Mouse (Mus musculus): Measurements from ENCODE around the gene 2200002D01Rik.
A peak's percentile ranks its signal among the peaks of the same experiment; 100 is the strongest.

The 2200002D01Rik gene

DNA sequence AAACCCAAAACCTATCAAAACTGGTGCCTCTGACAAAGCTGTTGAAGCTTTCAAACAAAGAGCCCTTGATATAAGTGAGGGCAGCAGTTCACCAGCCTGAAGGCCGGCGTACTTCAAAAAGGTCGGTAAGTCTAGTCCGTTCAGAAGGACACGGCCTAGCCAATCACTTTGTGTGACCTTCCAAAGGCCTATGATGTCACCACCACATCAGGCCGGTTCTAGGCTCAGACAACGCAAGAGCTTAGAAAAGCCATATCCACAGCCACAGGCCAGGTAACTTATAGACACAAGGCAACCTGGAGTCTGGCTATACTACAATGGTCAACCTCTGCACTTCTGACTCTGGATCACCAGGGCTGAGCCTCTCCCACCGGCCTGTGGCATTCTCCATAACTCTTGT, 31.7 kb upstream of the 2200002D01Rik start:
- no peak for DNase-seq (ENCODE audit: low read depth, low spot score)

DNA sequence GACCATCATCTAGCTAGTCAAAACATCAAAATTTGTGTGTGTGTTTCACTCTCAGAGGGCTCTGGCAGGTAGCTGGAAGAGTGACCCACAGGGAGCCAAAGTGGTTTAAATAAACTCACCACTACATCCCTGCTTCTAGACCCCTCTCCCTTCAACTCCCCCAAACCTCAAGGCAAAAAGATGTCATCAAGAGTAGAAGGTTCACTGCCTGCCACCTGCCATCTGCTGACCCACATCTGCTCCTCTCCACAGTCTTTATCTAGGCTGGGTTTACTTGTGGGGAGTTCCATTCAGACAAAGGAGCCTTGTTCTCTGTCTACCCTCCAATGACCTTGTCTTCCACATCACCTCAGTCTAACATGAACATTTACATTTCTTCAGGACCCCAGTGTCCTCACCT, 31.0 kb upstream of the 2200002D01Rik start:
- DNase-seq (ENCODE audit: low read depth, low spot score): no peak

DNA sequence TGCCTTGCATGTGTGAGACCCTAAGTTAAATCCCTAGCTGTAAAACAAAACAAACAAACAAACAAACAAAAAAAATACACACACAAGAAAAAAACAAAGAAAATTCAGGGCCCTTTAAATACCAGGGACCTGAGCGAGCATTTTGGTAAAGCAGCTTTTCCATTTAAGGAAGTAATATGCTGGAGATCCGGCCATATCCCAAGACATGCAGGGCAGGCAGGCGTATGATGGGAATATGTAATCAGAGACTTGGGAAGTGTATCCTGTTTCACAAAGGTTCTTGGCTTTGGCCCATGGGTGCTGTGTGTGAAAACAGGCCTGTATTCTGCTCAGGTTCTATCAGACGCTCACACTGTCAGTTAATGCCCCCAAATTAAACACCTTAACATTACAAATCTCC, 29.2 kb upstream of the 2200002D01Rik start:
- DNase-seq (ENCODE audit: low read depth, low spot score): no peak

DNA sequence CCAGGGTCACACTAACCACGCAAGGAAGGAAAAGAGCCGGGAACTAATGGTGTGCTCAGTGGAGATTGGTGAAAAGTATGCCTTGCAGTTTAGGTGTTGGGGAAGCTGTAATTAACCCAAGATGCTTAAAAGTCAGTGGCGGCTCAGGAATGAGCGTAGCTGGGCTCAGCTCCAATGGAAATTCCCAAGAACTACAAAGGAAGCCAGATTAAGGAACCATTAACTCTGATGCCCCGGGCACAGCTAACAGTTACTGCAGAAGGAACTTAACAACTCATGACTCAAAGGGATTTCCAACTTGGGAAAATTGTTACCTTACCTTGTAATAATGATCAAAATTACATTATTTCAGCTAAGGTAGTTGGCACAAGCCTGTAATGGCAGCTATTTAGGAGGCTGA, 28.4 kb upstream of the 2200002D01Rik start:
- no peak for DNase-seq (ENCODE audit: low read depth, low spot score)

DNA sequence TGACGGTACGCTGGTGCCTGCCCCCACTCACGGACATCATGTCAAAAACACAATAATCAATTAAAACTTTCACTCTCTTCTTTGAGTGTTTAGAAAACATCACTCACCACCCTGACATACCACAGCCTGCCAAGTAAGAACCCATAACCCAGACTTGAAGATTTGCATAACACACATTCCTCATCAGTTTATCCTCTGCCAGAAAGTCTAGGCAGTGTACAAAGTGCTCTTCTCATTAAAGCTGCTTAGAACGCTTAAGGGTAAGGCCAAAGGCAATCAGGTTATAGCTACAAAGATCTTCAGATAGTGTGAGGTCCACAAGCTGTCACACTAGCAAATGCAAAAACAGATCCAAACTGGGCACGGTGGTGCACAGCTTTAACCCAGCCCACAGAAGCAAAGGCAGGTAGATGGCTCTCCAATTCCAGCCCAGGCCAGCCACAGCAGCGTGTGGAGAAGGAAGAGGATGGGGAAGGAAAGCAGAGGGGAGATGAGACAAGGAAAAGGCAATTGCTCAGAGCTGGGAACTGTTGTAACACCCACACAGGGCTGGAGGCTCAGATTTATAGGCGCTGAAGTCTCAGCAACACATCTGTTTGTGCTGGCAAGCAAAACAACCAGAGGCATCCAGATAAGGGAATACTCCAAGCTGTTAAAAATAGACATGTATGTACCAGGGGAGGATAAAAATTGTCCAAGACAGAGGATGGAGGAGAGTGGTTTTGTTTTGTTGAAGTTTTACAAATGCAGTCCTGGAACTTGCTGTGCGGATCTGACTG, 23.6 kb upstream of the 2200002D01Rik start:
- DNase-seq (ENCODE audit: low read depth, low spot score): no peak

DNA sequence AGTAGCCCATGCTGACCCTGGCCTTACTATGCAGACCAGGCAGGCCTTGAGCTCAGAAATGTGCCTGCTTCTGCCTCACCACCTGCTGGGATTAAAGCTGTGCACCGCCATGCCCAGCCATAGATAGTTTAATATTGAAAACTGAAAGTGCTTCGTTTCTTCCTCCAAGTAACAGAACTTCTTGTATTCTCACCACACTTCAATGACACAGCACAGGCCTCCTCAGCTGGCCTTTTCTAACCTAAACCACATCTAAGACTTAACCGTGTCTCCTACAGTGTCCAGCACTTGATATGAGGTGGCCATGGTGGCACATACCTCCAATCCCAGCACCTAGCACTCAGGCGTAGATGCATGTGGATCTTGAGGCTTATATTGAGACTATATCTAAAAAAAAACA, 22.2 kb upstream of the 2200002D01Rik start:
- no peak for DNase-seq (ENCODE audit: low read depth, low spot score)

DNA sequence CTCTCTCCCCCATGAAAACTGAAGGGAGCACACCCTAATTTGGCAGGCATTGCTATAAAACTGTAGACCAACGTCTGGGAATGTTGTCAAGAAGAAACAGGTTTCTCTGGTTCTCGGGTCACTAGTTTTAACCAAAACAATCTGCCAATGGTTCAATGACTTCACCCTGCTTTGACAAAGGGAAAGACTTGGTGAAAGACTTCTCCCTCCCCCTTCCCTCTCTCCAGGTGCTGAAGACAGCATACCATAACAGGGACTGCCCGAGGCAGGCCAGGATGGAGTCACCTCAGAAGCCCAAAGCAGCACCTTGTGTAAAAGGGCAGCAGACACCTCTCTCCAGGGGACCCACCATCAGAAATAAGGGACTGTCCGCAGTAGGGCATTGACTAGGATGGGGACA, 18.7 kb upstream of the 2200002D01Rik start:
- no peak for DNase-seq (ENCODE audit: low read depth, low spot score)

DNA sequence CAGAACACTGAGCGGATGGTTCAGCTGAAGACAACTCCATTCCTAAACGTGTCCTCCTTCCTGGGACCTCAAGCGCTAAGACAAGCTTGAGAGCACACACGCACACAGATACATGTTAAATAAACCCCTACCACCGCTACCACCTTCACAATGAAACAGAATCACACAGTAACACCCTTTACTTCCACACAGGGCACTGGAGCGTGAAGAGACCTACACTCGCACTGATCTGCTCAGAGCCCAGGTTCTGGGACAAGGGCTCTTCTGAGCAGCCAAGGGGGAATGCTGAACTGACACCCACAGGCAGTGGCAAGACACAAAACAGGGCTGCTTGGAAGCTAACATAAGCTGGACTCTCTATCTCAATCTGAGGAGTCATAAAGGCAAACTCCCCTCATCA, 17.4 kb upstream of the 2200002D01Rik start:
- no peak for DNase-seq (ENCODE audit: low read depth, low spot score)

DNA sequence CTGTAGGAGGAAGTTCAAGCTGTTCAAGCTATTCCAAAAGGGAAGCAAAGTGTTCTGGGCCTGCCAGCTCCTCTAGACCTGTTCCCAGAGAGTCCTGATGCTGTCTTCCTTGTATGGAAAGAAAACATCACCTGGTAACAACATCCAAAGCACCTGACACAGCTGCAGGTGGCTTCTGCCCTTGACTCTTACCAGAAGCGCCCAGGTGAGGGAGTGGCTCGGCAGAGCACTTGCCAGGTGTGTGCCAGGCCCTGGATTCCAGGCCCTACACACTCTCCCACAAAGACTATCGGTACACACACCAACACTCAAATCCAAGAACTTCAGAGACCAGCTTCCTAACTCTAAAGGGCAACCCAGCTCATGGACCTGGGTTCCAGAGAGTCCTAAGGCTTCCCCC, 15.6 kb upstream of the 2200002D01Rik start:
- no peak for DNase-seq (ENCODE audit: low read depth, low spot score)

DNA sequence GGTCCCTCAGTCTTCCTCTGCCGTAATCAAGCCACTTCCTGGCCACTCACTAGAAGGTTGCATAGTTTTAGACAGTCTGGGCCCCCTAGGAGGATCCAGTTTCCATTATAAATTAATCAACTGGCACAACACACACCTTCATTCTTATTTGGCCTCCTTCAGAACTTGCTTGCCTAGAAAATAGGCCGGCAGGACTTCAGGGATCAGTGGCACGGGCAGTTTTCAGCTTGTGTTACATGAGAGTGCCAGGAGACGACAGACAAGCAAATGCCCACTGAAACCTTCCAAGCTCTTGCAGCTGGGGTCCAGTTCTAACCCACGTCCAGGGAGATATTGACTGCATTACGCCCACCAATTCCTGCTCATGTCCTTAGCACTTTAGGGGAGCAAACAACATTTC, 13.9 kb upstream of the 2200002D01Rik start:
- DNase-seq (ENCODE audit: low read depth, low spot score): no peak

DNA sequence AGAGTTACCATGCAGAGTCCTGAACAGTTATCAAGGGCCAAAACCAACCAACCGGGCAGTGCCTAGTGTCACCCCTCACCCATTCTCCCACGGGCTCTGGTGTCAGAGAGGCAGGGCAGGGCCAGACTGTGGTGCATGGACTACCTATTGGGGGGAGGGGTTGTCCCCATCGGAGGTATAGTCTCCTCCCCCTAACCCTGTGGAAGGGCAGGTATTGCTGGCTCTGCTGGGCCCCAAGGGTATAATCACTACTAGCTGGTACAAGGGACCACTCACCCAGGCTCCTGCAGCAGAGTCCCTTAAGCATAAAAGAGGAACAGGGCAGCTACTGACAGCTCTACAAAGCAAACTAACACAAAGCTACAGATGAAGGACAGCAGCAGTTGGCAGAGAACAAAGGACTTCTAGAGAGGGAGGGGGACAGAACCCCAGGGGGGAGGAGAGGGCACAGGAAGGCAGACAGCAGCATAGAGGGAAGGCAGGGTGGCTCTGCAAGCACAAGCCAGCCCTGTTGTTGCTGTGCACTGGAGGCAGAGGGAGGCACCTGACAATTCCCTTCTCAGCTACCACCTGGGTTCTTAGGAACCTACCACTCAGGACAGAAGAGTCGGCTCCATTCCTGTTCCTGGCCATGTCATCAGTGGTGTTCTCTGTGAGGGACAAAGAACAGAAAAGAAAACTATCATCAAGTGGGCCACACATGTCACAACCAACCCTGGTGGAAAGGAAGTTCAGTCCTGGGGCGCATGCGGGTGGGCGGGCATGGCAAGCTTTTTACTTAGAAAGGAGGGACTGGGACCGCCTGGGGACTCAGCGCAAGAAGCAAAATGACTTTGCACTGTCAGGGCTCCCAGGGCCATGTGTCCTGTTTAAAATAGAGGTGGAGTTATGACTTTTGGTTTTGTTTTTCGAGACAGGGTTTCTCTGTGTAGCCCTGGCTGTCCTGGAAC, 11.8 kb upstream of the 2200002D01Rik start:
- DNase-seq (ENCODE audit: low read depth, low spot score): no peak

DNA sequence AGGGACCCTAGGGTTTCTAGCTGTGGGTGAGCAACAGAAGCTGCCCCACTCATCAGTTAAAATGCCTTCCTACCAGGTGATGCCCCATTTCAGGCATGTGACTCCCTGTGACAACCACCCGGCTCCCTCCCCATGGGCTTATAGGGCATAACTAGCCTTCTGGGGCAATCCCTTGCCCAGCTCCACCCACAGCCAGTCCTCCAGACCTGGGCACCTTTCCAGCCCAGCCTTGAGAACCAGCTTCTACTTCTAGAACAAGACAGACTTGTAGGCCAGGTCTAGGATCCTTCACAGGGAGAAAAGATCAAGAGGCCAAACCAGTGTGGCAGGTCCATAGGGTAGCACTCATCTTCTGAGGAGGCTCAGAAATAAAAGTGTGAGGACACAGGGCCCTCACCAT, 9.1 kb upstream of the 2200002D01Rik start:
- DNase-seq (ENCODE audit: low read depth, low spot score): no peak

DNA sequence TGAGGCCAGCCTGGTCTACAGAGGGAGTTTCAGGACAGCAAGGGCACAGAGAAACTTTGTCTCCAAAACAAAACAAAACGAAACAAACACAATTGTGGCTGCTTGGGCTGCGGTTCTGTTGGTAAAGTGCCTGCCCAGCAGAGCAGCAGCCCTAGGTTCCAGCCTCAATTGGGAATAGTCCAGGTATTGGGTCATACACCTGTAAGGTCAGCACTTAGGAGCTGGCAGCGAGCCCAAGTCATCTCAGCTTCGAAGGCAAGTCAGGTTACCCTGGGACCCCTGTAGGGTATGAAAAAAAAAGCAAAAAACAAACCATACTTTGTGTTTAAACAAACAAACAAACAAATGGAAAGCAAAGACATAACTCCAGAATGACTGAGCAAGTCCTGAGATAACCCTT, 7.6 kb upstream of the 2200002D01Rik start:
- DNase-seq (ENCODE audit: low read depth, low spot score): no peak

DNA sequence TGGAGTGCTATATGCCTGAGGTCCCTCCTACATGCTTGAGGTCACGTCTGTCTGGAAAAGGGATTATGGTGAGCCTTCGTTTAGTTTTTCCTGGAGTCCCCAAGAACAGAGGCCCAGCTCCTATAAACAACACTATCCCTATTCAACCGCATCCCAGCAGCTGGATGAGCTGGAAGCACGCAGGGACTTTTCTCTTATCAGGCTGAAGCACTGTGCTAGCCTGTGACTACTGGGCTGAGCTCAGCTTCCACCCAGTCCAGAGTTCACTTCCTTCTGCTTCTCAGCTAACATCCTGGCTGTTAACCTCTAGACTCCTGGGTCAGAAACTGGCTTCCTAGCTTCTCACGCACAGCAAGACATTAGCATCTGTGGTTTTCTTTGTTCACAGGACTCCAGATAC, 5.6 kb upstream of the 2200002D01Rik start:
- no peak for DNase-seq (ENCODE audit: low read depth, low spot score)

DNA sequence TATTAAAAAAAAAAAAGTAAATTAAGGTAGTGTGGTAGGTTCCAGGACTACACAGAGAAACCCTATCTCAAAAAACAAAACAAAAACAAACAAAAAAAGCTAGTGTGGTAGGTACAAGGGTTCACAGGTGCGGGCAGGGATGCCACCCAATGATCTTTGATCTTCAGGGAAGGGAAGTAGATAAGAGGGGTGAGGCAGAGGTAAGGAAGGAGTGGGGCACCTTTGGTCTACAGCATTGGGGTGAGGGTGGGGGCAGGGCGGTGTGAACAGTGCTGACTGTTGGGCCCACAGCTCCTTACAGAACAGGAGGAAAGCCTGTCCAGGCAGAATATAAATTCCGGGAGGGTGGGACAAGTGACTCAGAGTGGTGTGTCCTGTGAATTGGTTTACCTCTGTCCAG, 2.9 kb upstream of the 2200002D01Rik start:
- DNase-seq (ENCODE audit: low read depth, low spot score): no peak

DNA sequence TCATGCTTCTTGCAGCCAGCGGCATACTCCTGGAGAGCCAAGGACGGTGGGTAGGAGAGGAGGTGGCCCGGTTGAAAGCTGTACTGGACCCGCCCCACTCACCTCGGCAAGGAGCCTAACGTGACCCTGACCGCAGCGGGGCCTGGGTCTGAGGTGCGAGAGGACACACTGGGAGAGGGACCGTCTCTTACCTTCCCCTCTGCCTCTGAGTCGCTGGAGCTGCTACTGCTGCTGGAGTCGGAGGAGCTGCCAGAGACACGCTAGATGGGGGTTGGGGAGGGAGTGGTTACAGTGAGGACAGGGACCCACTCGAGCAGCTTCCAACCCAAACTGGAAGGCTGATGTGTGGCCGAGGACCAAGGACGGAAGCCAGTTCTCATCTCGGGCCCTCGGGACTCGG, 560 bp downstream of the 2200002D01Rik start:
- DNase-seq (ENCODE audit: low read depth, low spot score): no peak

DNA sequence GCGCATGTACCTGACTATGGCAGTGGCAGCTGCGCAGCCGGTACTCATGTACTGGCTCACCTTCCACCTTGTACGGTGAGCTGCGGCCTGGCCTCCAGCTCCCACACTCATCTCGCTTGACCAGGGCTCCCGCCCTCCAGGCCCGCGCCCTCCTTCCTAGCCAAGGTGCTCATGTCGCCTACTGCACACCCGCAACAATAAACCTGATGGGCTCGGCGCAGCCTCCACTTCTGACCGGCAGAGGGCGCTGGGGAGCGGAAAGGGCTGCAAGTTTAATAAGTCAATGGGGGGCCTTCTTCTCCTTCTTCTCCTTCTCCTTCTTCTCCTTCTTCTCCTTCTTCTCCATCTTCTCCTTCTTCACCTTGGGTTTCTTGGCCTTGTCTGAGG, 959 bp downstream of the 2200002D01Rik start:
- DNase-seq (ENCODE audit: low read depth, low spot score): peak; percentile 75

DNA sequence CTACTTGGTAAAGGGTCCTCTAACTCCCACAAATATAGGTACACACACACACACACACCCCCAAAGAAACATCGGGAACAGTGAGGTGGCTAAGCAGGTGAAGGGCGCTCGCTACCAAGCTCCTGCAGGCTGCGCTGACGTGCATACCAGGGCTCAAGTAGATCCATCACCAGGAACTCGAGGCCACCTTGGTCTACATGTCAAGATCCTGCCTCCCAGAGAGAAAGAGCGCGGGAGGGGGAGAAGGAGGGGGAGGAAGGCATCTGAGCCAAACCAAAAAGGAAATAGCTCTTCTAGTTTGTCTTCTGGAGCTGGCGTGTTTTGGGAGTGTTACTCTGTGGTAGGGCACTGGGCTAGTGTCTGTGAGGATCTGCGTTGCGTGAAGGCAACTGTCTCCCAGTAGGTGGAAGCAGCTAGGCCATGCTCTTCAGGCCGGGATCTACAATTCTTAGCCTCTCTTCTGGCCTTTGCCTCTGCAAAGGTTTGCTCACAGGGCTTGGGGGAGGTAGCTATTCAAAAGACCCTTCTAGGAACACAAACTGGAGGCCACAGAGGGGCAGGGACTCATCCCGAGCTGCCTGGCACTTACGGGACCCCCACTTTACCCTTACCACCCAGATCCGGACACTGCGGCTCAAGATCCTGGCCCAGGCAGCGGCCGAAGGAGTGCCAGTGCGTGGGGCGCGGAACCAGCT, 1.5 kb downstream of the 2200002D01Rik start:
- DNase-seq (ENCODE audit: low read depth, low spot score): no peak

DNA sequence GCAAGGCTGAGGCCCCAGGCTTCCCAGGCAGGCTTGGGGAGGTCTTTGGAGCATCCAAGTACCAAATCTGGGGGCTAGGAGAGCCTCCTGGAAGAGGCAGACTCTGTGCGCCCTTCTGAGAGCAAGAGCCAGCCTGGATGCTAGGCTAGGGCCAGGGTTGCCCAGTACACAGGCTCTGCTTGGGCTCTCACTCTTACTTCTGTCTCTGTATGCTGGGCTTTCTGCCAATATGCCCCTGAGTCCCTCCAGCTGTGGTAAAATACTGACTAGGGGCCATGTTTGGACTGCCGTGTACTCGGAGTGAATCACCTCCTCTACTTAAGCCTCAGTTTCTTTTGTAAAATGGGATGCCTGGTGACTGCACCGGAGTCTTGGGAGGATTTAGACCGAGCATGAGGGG, 2.3 kb downstream of the 2200002D01Rik start:
- DNase-seq (ENCODE audit: low read depth, low spot score): no peak

DNA sequence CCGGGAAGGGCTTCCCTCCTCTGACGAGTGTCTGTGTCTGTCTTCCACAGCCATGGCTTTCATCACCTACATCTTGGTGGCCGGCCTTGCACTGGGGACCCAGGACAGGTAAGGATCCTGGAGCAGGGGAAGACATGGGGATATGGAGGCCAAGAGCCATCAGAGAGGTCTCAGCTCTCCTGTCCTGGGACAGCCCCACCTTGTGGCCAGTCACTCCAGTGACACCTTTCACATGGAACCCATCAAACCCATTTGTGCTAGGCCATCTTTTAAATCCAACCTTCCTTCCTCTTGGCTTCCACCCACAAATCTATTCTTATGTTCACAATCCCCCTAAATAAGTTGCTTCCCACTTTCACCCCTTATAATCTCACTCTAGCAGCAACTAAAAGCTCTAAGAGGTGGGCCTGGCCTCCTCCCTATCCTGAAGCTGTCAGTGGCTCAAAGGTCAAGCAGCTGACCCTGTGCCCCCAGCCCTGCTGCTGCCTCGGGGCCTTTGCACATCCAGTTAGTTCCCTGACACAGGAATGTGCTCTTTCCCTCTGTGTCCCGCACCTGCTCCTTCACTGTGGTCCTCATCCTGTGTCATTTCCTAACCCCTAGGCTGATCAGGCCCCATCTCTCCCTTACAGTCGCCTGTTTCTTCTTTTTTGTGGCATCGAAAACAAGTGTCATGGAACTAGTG, 3.4 kb downstream of the 2200002D01Rik start:
- DNase-seq (ENCODE audit: low read depth, low spot score): no peak

All from WW6 (cell line).